Mouse (Mus musculus): ENCODE results near the gene Pomc.

The Pomc gene

GRCm38 (mm10) chr12:3954651-3955050 lies at the start of gene Pomc:
Gene Pomc, plus strand, starts transcription at chr12:3954951.
- DNase-seq (ENCODE audit: low spot score in 2 of 2): no peak

GRCm38 (mm10) chr12:3905436-3905835 lies 49.3 kb upstream of the Pomc start:
- DNase-seq (ENCODE audit: low spot score in 2 of 2): no peak

- no peak for DNase-seq (ENCODE audit: low spot score in 2 of 2)
Observed at GRCm38 (mm10) chr12:3906308-3906707, 48.4 kb upstream of the Pomc start.

GRCm38 (mm10) chr12:3907008-3907407 lies 47.7 kb upstream of the Pomc start:
- DNase-seq (ENCODE audit: low spot score in 2 of 2): no peak

GRCm38 (mm10) chr12:3907418-3907817 lies 47.3 kb upstream of the Pomc start:
- no peak for DNase-seq (ENCODE audit: low spot score in 2 of 2)

- no peak for DNase-seq (ENCODE audit: low spot score in 2 of 2)
Observed at GRCm38 (mm10) chr12:3910466-3911093, 44.2 kb upstream of the Pomc start.

GRCm38 (mm10) chr12:3911831-3912348 lies 42.9 kb upstream of the Pomc start:
- DNase-seq (ENCODE audit: low spot score in 2 of 2): no peak

- no peak for DNase-seq (ENCODE audit: low spot score in 2 of 2)
Observed at GRCm38 (mm10) chr12:3915852-3916251, 38.9 kb upstream of the Pomc start.

GRCm38 (mm10) chr12:3917668-3918341 lies 36.9 kb upstream of the Pomc start:
- peak in 1 of 2 experiments; percentile 59 for DNase-seq (ENCODE audit: low spot score in 2 of 2)

GRCm38 (mm10) chr12:3918577-3918976 lies 36.2 kb upstream of the Pomc start:
- DNase-seq (ENCODE audit: low spot score in 2 of 2): no peak

- no peak for DNase-seq (ENCODE audit: low spot score in 2 of 2)
Observed at GRCm38 (mm10) chr12:3919423-3919822, 35.3 kb upstream of the Pomc start.

GRCm38 (mm10) chr12:3926127-3926526 lies 28.6 kb upstream of the Pomc start:
- peak in 1 of 2 experiments; percentile 84 for DNase-seq (ENCODE audit: low spot score in 2 of 2)

- peak in 1 of 2 experiments; percentile 58 for DNase-seq (ENCODE audit: low spot score in 2 of 2)
Observed at GRCm38 (mm10) chr12:3928841-3929240, 25.9 kb upstream of the Pomc start.

- DNase-seq (ENCODE audit: low spot score in 2 of 2): peak in 1 of 2 experiments; percentile 50
Observed at GRCm38 (mm10) chr12:3930090-3930865, 24.5 kb upstream of the Pomc start.

- DNase-seq (ENCODE audit: low spot score in 2 of 2): no peak
Observed at GRCm38 (mm10) chr12:3942026-3942425, 12.7 kb upstream of the Pomc start.

- DNase-seq (ENCODE audit: low spot score in 2 of 2): no peak
Observed at GRCm38 (mm10) chr12:3944454-3945073, 10.2 kb upstream of the Pomc start.

- DNase-seq (ENCODE audit: low spot score in 2 of 2): no peak
Observed at GRCm38 (mm10) chr12:3947503-3947902, 7.2 kb upstream of the Pomc start.

GRCm38 (mm10) chr12:3955371-3955770 lies 620 bp downstream of the Pomc start:
- DNase-seq (ENCODE audit: low spot score in 2 of 2): no peak

- DNase-seq (ENCODE audit: low spot score in 2 of 2): no peak
Observed at GRCm38 (mm10) chr12:3956351-3956750, 1.6 kb downstream of the Pomc start.

GRCm38 (mm10) chr12:3959791-3960543 lies 5.2 kb downstream of the Pomc start:
- DNase-seq (ENCODE audit: low spot score in 2 of 2): peak; percentile 74 to 88

- DNase-seq (ENCODE audit: low spot score in 2 of 2): no peak
Observed at GRCm38 (mm10) chr12:3960553-3960952, 5.8 kb downstream of the Pomc start.

Data from left cerebral cortex, adult 9 months (tissue).